Mouse (Mus musculus) hematopoietic multipotent progenitor cell, adult 10-12 weeks (in vitro differentiated cells): Measurements from ENCODE around the gene Nim1k. TPM values are rescaled to one million over a fixed set of nuclear protein-coding genes. Genes with fewer than 3 reads are reported as not detected.

ENCODE experiments used
- polyA plus RNA-seq: library from polyadenylated mRNA; stranded (reverse); fragments of >175 nt; gene quantifications from 2 replicates; pipeline ENCODE4 v1.2.3, GENCODE M21; 2012; ENCODE audit warnings: low replicate concordance

Gene Nim1k
- 0.25 and 0.29 TPM in 2 replicates for polyA plus RNA-seq

DNA sequence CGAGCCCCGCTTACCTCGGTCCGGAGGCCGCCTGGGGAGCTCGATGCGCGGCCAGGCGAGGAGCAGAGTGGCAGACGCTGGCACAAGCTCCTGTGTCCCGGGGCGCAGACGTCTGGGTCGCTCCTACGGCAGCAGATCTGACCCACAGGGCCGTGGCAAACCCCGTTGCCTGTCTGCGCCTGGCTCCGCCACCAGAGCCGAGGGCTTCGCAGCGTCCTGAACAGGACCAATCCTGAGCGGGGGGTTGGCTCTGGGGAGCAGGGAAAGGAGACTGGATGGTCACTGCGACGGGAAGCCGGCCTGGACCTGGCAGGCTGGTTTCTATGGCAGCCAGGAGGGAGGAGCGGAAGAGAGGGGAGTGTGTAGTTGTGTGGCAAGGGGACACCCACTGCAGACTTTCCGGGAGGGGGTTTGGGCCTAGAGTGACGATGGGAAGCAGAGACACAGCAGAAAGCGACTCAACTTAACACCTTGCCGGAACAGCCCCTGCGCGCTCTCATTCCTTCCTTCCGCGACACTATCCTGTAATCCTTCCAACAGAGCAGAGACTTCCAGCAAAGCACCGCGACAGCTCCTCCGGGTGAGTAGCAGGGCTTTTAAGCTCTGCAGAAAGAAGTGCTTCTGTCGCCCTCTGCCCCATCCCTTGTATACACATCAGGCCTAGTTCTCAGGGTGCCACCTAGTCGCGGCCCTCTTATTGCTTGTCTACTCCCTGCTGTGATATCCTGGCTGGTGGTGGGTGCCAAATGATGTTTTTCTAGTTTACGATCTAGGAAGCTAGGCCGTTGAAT lies at the start of gene Nim1k:
TSS of gene Nim1k (minus strand) at position 202 of the 791 bp plus-strand sequence.

DNA sequence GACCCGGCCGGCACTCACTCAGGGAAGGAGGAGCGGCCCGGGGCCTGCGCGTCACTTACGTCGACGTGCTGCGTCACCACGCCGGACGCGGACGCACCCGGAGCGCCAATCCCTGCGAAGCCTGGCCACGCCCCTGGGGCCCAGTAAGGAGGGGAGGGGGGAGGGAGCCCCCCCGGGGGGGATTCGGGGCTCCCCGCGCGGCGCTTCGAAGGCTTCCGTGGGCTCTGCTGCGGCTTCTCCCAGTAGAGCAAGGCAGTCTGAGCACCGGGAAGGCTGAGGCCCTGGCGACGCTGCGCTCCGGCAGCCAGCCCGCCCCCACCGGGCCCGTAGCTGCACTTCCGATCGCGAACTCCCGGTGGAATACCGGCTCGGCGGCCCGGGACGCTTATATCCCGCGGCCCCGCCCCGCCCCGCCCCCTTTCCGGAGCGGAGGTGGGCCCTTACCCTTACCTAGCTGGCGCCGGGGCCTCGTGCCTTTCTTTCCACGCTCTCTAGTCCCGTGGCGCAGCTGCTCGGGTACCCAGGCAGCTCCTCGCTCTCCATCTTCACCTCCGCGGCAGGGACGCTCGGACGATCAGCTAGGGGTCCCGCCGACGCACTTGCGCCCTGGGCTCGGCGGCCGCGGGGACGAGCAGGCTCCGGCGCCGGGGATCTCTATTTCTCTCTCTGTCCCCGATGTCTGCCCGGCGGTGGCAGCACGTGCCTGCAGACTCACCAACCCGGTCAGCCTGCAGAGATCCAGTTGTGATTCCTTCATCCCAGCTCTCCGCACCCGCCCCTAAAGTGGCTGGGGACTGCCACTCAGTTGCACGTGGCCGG lies 35.3 kb upstream of the Nim1k start, which contains the start of gene Zfp131:
TSS of gene Zfp131 (minus strand) at position 129 of the 819 bp plus-strand sequence.

DNA sequence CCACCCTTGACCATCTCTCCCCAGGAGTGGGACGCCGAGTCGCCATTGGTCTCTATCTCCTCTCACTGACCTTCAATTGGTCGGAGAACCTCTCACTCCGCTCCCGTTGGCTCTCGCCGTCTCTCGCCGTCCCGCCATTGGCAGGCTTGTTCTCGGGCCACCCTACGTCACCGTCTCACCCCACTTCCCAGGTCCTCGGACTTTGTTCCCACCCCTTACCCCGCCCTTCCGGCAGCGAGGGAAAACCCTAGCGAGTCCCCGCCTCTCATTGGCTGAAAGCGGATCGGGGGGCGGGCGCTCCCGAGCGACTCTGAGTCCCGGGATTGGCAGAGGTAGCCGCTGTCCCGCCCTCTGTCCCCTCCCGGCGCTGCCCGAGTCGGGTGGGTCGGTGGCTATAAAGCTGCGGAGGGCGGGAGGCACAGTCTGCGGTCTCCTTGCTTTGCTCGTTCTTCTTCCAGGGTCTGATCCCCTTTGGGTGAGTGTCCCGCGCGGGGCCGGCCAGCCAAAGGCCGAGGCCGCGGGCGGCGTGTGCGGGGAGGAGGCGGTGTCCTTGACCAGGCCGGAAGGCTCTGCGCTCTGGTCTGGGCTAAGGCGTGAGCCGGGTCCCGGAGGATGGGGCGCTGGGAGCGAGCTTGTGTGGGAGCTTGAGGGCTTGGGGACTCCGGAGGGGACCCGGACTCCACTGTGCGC lies 65.5 kb downstream of the Nim1k start, which contains the start of gene Hmgcs1:
TSS of gene Hmgcs1 (plus strand) at position 341 of the 690 bp plus-strand sequence.

Other genes with a start within 250 kb of the Nim1k start
- gene Ccl28, start 132.1 kb downstream of the Nim1k start, polyA plus RNA-seq: not detected in 2 replicates
- 1.9 and 4.7 TPM in 2 replicates for gene Hmgcs1, start 65.5 kb downstream of the Nim1k start, polyA plus RNA-seq
- 25.1 and 70.8 TPM in 2 replicates for gene Zfp131, start 35.0 kb upstream of the Nim1k start, polyA plus RNA-seq
- not detected in 2 replicates for gene AF067063, start 74.3 kb upstream of the Nim1k start, polyA plus RNA-seq
- not detected in 2 replicates for gene D13Ertd608e, start 80.1 kb upstream of the Nim1k start, polyA plus RNA-seq
- gene Tcstv1, start 138.9 kb upstream of the Nim1k start, polyA plus RNA-seq: not detected in 2 replicates
- not detected in 2 replicates for gene Gm21761, start 173.4 kb upstream of the Nim1k start, polyA plus RNA-seq
- gene B020031M17Rik, start 194.9 kb upstream of the Nim1k start, polyA plus RNA-seq: not detected in 2 replicates